Comparison of ENCODE assay signal across 8 mouse cellular contexts in genomic region chr13:41339653-41340351, GRCm38 (mm10).
A peak's percentile ranks its signal among the peaks of the same experiment; 100 is the strongest.
DNase-seq lines count a peak whose midpoint lies in the region; ATAC-seq lines count a peak whose summit lies in the region.

No protein-coding gene starts in this region.

- no peaks in the 10 kb centered on the region for H3K27me3 ChIP-seq in limb, embryonic 12.5 days
- H3K27me3 ChIP-seq in limb, embryonic 10.5 days (ENCODE audit: low read depth, poor library complexity, severe bottlenecking) = no peaks in the 10 kb centered on the region
- no peaks in the 10 kb centered on the region for H3K27me3 ChIP-seq in forebrain, embryonic 15.5 days
- no peaks in the 10 kb centered on the region for H3K27me3 ChIP-seq in midbrain, embryonic 16.5 days (ENCODE audit: control insufficient read depth, insufficient read depth, low read depth, low read length)

- 72% methylated on average over 22 of the region's 22 CpGs for WGBS in limb, embryonic 12.5 days
- whole genome bisulfite sequencing in limb, embryonic 10.5 days = 74% methylated on average over 22 of the region's 22 CpGs
- WGBS in forebrain, embryonic 15.5 days = 28% methylated on average over 22 of the region's 22 CpGs
- 62% methylated on average over 22 of the region's 22 CpGs for WGBS in midbrain, embryonic 16.5 days

- no peak overlapping the region for H3K4me3 ChIP-seq in limb, embryonic 12.5 days (replicated peaks)
- H3K4me3 ChIP-seq in limb, embryonic 10.5 days = no peak overlapping the region
- H3K4me3 ChIP-seq in forebrain, embryonic 15.5 days = peak overlapping the region; percentile 6; the same call in 1 of the 2 replicates
- no peak overlapping the region for H3K4me3 ChIP-seq in midbrain, embryonic 16.5 days (ENCODE audit: low read depth, low read length)

- H3K36me3 ChIP-seq in limb, embryonic 12.5 days = peaks cover 10% of the 10 kb centered on the region
- 0 out of 2 replicates have a peak, but pooled peaks cover 2% of the 10 kb centered on the region for H3K36me3 ChIP-seq in limb, embryonic 10.5 days
- H3K36me3 ChIP-seq in forebrain, embryonic 15.5 days = peaks cover 6% of the 10 kb centered on the region; the same call in 1 of the 2 replicates
- H3K36me3 ChIP-seq in midbrain, embryonic 16.5 days (ENCODE audit: control insufficient read depth, insufficient read depth, low read length) = no peaks in the 10 kb centered on the region

- no peak overlapping the region for H3K4me2 ChIP-seq in limb, embryonic 12.5 days
- peak overlapping the region; percentile 33 for H3K4me2 ChIP-seq in forebrain, embryonic 15.5 days (replicated peaks)
- peak overlapping the region; percentile 18; the same call in 1 of the 2 replicates for H3K4me2 ChIP-seq in midbrain, embryonic 16.5 days (ENCODE audit: low read length)

- H3K27ac ChIP-seq in limb, embryonic 12.5 days = peak overlapping the region; percentile 41; the same call in 1 of the 2 replicates
- no peak overlapping the region for H3K27ac ChIP-seq in limb, embryonic 10.5 days
- H3K27ac ChIP-seq in forebrain, embryonic 15.5 days (replicated peaks) = peak overlapping the region; percentile 85
- H3K27ac ChIP-seq in midbrain, embryonic 16.5 days (ENCODE audit: low read length) = peak overlapping the region; percentile 73

- no peak for DNase-seq in limb, embryonic 10.5 days (ENCODE audit: low spot score)
- peak; percentile 73 for DNase-seq in heart, postnatal 4 days
- DNase-seq in layer of hippocampus, postnatal 10 days (ENCODE audit: low spot score in 2 of 2) = peak; percentile 60 to 68
- DNase-seq in adipocyte (ENCODE audit: low spot score) = no peak
- no peak for DNase-seq in MN1 (ENCODE audit: low spot score)

- H3K9ac ChIP-seq in limb, embryonic 12.5 days (replicated peaks) = no peak overlapping the region
- peak overlapping the region; percentile 22; the same call in 1 of the 2 replicates for H3K9ac ChIP-seq in forebrain, embryonic 15.5 days (replicated peaks)
- H3K9ac ChIP-seq in midbrain, embryonic 16.5 days (ENCODE audit: low read depth, low read length) = no peak overlapping the region

- H3K4me1 ChIP-seq in limb, embryonic 12.5 days (replicated peaks) = peaks cover 9% of the 10 kb centered on the region
- H3K4me1 ChIP-seq in limb, embryonic 10.5 days = peaks cover 11% of the 10 kb centered on the region
- peaks cover 41% of the 10 kb centered on the region for H3K4me1 ChIP-seq in forebrain, embryonic 15.5 days
- H3K4me1 ChIP-seq in midbrain, embryonic 16.5 days (ENCODE audit: control insufficient read depth, insufficient read depth, low read length) = 0 out of 2 replicates have a peak, but pooled peaks cover 2% of the 10 kb centered on the region

- no peaks in the 10 kb centered on the region for H3K9me3 ChIP-seq in limb, embryonic 12.5 days
- H3K9me3 ChIP-seq in limb, embryonic 10.5 days (replicated peaks) = no peaks in the 10 kb centered on the region
- no peaks in the 10 kb centered on the region for H3K9me3 ChIP-seq in forebrain, embryonic 15.5 days
- no peaks in the 10 kb centered on the region for H3K9me3 ChIP-seq in midbrain, embryonic 16.5 days (replicated peaks; ENCODE audit: control insufficient read depth, low read length, poor library complexity, severe bottlenecking)

- no peak for ATAC-seq in limb, embryonic 12.5 days (ENCODE audit: insufficient number of reproducible peaks, insufficient read depth, low FRiP score, low TSS enrichment, low read depth)
- ATAC-seq in forebrain, embryonic 15.5 days (replicated peaks) = peak; percentile 88
- ATAC-seq in midbrain, embryonic 16.5 days = peak; percentile 87

Comparison
In these comparisons a context has a peak if more than half of its experiments do, and no peak if none do; other contexts are left out.
1. DNase-seq: peak in heart, postnatal 4 days (single experiment) and layer of hippocampus, postnatal 10 days (2 of 2); none in limb, embryonic 10.5 days (single experiment), adipocyte (single experiment) and MN1 (single experiment).